Mouse (Mus musculus) small intestine, adult 2 months (tissue): ENCODE results near the gene Gjc2.

Experiments used
- CTCF ChIP-seq: fragments of 200-500 bp; IDR thresholded peaks from 2 replicates; pipeline ENCODE4 v1.5.1; 2012; ENCODE audit warnings: low read depth, mild to moderate bottlenecking, control low read depth, inconsistent platforms, low read length, moderate library complexity, mixed read lengths; ENCODE audit not compliant: insufficient replicate concordance, insufficient read length; ENCODE audit errors: extremely low read depth
- POLR2A ChIP-seq: fragments of 200-500 bp; IDR thresholded peaks from 2 replicates; pipeline ENCODE4 v1.6.1; 2012; ENCODE audit warnings: low read depth, mild to moderate bottlenecking, control low read depth, inconsistent platforms, low read length, moderate library complexity

DNA sequence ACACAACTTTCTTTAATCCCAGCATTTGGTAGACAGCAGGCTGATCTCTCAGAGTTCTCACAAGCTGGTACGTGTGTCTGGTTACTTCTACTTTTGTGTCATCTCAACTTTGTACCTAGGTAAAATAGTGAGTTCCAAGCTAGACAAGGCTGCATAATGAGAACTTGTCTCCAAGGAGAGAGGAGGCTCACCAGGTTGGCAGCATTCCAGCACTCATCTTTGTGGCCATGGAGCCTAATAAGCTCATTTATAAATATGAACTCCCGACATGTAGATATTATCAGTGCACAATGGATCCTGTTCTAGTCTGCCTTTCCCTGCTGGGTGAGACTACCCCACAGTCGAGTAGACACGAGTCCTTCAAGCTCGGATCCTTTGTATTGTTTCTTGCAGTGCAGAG lies 26.6 kb upstream of the Gjc2 start:
- TF ChIP-seq POLR2A = no peak
- TF ChIP-seq CTCF = no peak
